Mouse (Mus musculus): ENCODE data around the gene Ankdd1b. TPM values are rescaled to one million over a fixed set of nuclear protein-coding genes. Genes with fewer than 3 reads are reported as not detected.

Gene Ankdd1b
- polyA plus RNA-seq, 1 experiment from 2014 or later, result 0.22 TPM

GRCm38 (mm10) chr13:96452621-96453020 is 18.4 kb downstream of the Ankdd1b start:
- no peak for ATAC-seq (replicated peaks; ENCODE audit: low FRiP score)
- Histone ChIP-seq H3K27ac (no peak overlapping the region), H3K9ac (no peak overlapping the region), H3K4me2 (no peak overlapping the region), H3K27me3 (no peaks in the 10 kb centered on the region), H3K9me3 (replicated peaks) (no peaks in the 10 kb centered on the region), H3K4me1 (no peaks in the 10 kb centered on the region), H3K36me3 (no peaks in the 10 kb centered on the region), H3K4me3 (replicated peaks) (no peak overlapping the region)
- 87% methylated on average over 3 of the region's 3 CpGs for WGBS

DNA sequence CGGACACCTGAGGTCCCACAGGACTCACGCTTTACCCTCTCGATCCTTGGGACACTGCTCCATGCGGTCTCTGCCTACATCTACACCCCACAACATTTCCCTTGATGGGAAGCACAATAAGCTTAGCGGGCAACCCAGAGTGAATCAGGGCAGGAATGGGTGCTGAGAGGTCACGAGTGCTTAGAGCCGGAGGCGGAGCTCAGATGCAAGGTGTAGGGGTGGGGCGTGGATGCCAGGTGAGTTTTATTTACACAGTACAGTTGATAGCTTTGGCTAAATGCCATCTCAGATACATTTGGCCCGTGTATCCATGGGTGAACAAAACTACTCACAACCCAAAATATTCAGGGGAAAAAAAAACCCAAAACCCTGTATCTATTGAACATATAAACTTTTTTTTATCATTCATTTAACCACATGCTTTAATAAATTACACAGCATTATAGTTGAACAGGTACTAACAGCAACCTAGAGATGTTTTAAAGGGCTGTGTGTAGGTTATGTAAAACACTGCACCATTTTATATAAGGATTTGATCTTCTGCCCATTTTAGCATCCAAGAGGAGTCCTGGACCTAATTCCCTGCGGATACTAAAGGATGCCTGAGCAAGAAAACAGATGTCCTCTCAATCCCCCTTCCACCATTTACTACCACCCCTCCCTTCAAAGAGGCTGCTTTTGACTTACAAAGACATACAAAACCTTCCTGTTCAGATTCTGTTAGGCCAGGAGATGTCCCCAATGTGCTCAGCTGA is 19.4 kb downstream of the Ankdd1b start:
- no peaks in the 10 kb centered on the region for H3K4me1 ChIP-seq
- H3K27me3 ChIP-seq, result no peaks in the 10 kb centered on the region
- no peak overlapping the region for H3K9ac ChIP-seq
- H3K4me2 ChIP-seq, result no peak overlapping the region
- WGBS, result 83% methylated on average over 11 of the region's 11 CpGs
- no peak overlapping the region for H3K4me3 ChIP-seq (replicated peaks)
- H3K36me3 ChIP-seq, result no peaks in the 10 kb centered on the region
- no peaks in the 10 kb centered on the region for H3K9me3 ChIP-seq (replicated peaks)
- no peak for ATAC-seq (replicated peaks; ENCODE audit: low FRiP score)
- H3K27ac ChIP-seq, result 0 out of 2 replicates have a peak overlapping the region, but pooled peaks have one; percentile 3

DNA sequence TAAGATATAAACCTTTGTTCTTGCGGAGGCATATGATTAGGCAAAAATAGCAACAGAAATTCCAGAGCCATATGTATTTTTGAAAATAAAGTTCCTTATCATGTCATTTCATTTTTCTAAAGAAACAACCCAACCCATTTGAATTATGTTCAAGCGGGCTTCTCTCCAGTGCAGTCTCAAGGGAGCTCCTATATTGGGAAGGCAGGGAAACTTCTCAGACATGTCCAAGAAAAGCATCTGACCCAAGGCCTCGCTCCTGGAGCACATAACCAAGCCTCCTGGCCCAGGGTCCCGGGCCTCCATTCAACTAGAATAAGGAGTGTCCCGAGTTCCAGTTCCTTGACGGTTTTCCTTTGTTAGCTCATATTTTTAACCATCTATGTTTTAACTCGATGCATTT is 20.1 kb downstream of the Ankdd1b start:
- no peaks in the 10 kb centered on the region for H3K9me3 ChIP-seq (replicated peaks)
- H3K4me3 ChIP-seq (replicated peaks), result no peak overlapping the region
- WGBS, result 72% methylated on average over 7 of the region's 7 CpGs
- no peaks in the 10 kb centered on the region for H3K27me3 ChIP-seq
- no peak overlapping the region for H3K27ac ChIP-seq
- H3K4me2 ChIP-seq, result no peak overlapping the region
- no peaks in the 10 kb centered on the region for H3K4me1 ChIP-seq
- no peak; the same call in 1 of the 2 replicates for ATAC-seq (replicated peaks; ENCODE audit: low FRiP score)
- no peaks in the 10 kb centered on the region for H3K36me3 ChIP-seq
- no peak overlapping the region for H3K9ac ChIP-seq

DNA sequence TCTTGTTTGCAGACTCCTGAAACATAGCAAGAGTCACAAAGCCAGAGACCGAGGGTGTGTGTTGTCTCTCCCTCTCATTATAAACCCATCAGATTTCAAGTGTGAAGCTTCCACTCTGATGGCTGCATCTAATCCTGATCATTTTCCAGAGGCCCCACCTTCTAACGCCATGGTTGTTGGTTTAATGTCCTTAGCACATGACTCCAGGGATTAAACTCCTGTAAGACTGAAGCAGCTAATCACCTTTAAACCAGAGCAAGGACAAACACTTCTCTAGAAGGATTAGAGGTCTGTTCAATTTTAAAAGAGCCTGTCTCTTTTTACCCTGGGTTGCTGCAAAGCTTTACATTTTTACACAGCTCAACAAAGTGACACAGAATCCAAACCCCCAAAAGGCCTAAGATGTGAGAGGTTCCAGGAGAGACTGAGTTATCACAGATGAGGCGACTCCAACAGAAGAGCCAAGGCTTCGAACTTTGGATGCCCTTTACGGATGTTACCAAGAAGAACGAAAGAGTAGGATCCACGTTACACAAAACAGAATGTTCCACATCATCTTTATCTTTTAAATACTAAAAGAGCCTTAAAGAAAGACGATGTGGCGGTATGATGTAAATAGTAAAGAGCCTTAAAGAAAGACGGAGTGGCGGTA is 20.7 kb downstream of the Ankdd1b start:
- H3K27me3 ChIP-seq, result no peaks in the 10 kb centered on the region
- H3K4me3 ChIP-seq (replicated peaks), result no peak overlapping the region
- H3K9me3 ChIP-seq (replicated peaks), result no peaks in the 10 kb centered on the region
- WGBS, result 79% methylated on average over 11 of the region's 11 CpGs
- H3K27ac ChIP-seq, result 0 out of 2 replicates have a peak overlapping the region, but pooled peaks have one; percentile 28
- no peaks in the 10 kb centered on the region for H3K36me3 ChIP-seq
- no peak overlapping the region for H3K9ac ChIP-seq
- no peaks in the 10 kb centered on the region for H3K4me1 ChIP-seq
- ATAC-seq (replicated peaks; ENCODE audit: low FRiP score), result no peak
- H3K4me2 ChIP-seq, result no peak overlapping the region

DNA sequence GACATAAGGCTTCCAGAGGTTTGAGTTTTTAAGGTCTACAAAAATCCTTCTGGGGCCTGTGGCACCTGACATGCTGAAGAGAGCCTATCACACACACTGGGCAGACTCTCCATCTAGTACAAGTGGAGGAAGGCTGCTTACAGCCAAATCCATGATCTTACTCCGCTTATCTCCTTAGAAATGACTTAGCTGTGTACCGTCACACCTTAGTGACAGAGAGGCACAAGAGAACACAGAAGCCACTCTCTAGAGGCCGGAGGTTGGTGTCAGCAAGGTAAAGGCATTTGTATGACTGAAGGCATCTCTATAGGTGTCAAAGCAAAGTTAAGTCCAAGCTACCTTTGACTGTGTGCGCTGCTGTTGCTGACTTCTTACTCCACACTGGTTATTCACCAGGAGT is 30.6 kb downstream of the Ankdd1b start:
- Histone ChIP-seq H3K4me2 (no peak overlapping the region), H3K27me3 (no peaks in the 10 kb centered on the region), H3K9me3 (replicated peaks) (no peaks in the 10 kb centered on the region), H3K9ac (no peak overlapping the region), H3K4me3 (replicated peaks) (no peak overlapping the region), H3K4me1 (peaks cover 8% of the 10 kb centered on the region), H3K36me3 (no peaks in the 10 kb centered on the region), H3K27ac (no peak overlapping the region)
- ATAC-seq (replicated peaks; ENCODE audit: low FRiP score), result no peak
- 92% methylated on average over 4 of the region's 4 CpGs for WGBS

GRCm38 (mm10) chr13:96436921-96437320 is 34.1 kb downstream of the Ankdd1b start:
- Histone ChIP-seq H3K9me3 (replicated peaks) (no peaks in the 10 kb centered on the region), H3K4me3 (replicated peaks) (no peak overlapping the region), H3K9ac (no peak overlapping the region), H3K27ac (no peak overlapping the region), H3K36me3 (no peaks in the 10 kb centered on the region), H3K4me1 (peaks cover 43% of the 10 kb centered on the region), H3K27me3 (no peaks in the 10 kb centered on the region), H3K4me2 (no peak overlapping the region)
- 91% methylated on average over 1 of the region's 1 CpGs for WGBS
- no peak for ATAC-seq (replicated peaks; ENCODE audit: low FRiP score)

DNA sequence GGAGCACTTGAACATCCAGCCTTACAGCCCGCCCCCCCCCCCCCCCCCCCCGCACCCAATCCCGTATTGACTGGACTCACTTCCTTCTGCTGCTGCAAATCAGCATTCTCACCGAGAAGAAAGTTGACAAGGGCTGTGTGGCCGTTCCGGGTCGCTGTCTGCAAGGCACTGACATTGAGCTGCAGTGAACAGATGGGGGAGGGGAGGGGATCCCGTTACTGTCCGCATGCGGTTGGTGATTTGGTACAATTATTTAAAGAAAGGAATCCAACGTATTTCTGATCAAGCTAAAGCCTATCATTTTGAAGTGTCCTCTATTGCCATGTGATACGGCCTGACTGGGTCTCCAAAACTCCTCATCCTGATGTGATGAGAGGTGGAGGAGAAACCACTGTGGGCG is 35.2 kb downstream of the Ankdd1b start:
- WGBS, result 18% methylated on average over 13 of the region's 13 CpGs
- Histone ChIP-seq H3K4me1 (peaks cover 44% of the 10 kb centered on the region), H3K27me3 (no peaks in the 10 kb centered on the region), H3K36me3 (no peaks in the 10 kb centered on the region), H3K9ac (no peak overlapping the region), H3K4me2 (peak overlapping the region; percentile 38), H3K9me3 (replicated peaks) (no peaks in the 10 kb centered on the region), H3K27ac (peak overlapping the region; percentile 1; the same call in 1 of the 2 replicates), H3K4me3 (replicated peaks) (no peak overlapping the region)
- no peak; the same call in 1 of the 2 replicates for ATAC-seq (replicated peaks; ENCODE audit: low FRiP score)

DNA sequence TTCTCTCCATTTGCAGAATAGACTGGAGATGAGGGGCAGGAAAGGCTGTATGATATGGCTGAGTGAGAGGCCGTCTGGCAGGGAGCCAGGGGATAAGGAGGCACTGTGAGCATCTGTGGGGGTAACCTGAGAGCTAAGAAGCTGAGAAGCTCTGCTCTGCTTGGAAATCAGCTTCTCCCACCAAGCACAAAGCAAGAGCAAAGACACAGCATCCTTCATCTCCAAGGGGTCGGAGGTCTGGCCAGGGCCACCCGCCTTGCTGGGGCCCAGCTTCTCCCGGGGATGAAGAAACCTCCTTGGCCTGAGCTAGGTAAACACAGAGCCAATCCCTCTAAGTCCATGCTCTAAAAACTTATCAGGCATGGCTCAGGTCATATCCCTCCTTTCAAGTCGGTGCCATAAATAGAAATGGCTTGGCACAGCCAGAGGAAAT is 36.1 kb downstream of the Ankdd1b start:
- peak overlapping the region; percentile 38 for H3K4me2 ChIP-seq
- no peaks in the 10 kb centered on the region for H3K27me3 ChIP-seq
- ATAC-seq (replicated peaks; ENCODE audit: low FRiP score), result peak; percentile 54; the same call in 1 of the 2 replicates
- no peak overlapping the region for H3K9ac ChIP-seq
- peak overlapping the region; percentile 74 for H3K27ac ChIP-seq
- H3K4me1 ChIP-seq, result peaks cover 44% of the 10 kb centered on the region
- H3K4me3 ChIP-seq (replicated peaks), result no peak overlapping the region
- no peaks in the 10 kb centered on the region for H3K36me3 ChIP-seq
- 25% methylated on average over 5 of the region's 5 CpGs for WGBS
- H3K9me3 ChIP-seq (replicated peaks), result no peaks in the 10 kb centered on the region

- H3K9ac ChIP-seq, result no peak overlapping the region
- H3K4me3 ChIP-seq (replicated peaks), result no peak overlapping the region
- H3K27ac ChIP-seq, result peak overlapping the region; percentile 78
- no peaks in the 10 kb centered on the region for H3K9me3 ChIP-seq (replicated peaks)
- H3K27me3 ChIP-seq, result no peaks in the 10 kb centered on the region
- WGBS, result 55% methylated on average over 11 of the region's 11 CpGs
- H3K36me3 ChIP-seq, result no peaks in the 10 kb centered on the region
- no peak; the same call in 1 of the 2 replicates for ATAC-seq (replicated peaks; ENCODE audit: low FRiP score)
- peaks cover 44% of the 10 kb centered on the region for H3K4me1 ChIP-seq
- H3K4me2 ChIP-seq, result no peak overlapping the region
Measured at GRCm38 (mm10) chr13:96433648-96434190, 37.3 kb downstream of the Ankdd1b start.

GRCm38 (mm10) chr13:96433041-96433440 is 38.0 kb downstream of the Ankdd1b start:
- Histone ChIP-seq H3K9ac (no peak overlapping the region), H3K4me1 (peaks cover 44% of the 10 kb centered on the region), H3K9me3 (replicated peaks) (no peaks in the 10 kb centered on the region), H3K27ac (peak overlapping the region; percentile 78; the same call in 1 of the 2 replicates), H3K27me3 (no peaks in the 10 kb centered on the region), H3K4me2 (no peak overlapping the region), H3K36me3 (no peaks in the 10 kb centered on the region), H3K4me3 (replicated peaks) (no peak overlapping the region)
- 74% methylated on average over 6 of the region's 6 CpGs for WGBS
- no peak for ATAC-seq (replicated peaks; ENCODE audit: low FRiP score)

DNA sequence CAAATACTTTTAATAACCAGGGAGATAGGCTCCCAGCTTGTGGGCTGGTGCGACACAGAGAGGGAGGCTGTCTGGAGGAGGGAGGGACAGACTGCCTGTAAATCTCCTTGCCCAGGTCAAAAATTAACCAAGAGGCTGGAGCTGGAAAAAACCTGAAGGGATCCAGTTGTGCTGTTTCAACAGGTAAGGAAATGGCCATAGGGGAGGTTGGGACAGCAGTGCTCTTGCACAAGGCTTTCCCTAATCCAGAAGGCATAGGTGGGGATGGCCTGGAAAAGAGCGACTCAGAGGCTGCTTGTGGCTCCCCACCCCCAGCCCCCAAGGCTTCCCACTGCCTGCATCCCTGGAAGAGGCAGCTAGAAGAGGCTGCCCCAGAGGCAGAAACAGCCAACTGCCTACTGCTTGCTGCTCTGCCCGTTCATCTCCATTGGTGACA is 38.6 kb downstream of the Ankdd1b start:
- Histone ChIP-seq H3K4me2 (no peak overlapping the region), H3K9me3 (replicated peaks) (no peaks in the 10 kb centered on the region), H3K27me3 (no peaks in the 10 kb centered on the region), H3K4me1 (peaks cover 44% of the 10 kb centered on the region), H3K4me3 (replicated peaks) (no peak overlapping the region), H3K36me3 (no peaks in the 10 kb centered on the region), H3K27ac (peak overlapping the region; percentile 78), H3K9ac (no peak overlapping the region)
- WGBS, result 37% methylated on average over 3 of the region's 3 CpGs
- ATAC-seq (replicated peaks; ENCODE audit: low FRiP score), result peak; percentile 69

DNA sequence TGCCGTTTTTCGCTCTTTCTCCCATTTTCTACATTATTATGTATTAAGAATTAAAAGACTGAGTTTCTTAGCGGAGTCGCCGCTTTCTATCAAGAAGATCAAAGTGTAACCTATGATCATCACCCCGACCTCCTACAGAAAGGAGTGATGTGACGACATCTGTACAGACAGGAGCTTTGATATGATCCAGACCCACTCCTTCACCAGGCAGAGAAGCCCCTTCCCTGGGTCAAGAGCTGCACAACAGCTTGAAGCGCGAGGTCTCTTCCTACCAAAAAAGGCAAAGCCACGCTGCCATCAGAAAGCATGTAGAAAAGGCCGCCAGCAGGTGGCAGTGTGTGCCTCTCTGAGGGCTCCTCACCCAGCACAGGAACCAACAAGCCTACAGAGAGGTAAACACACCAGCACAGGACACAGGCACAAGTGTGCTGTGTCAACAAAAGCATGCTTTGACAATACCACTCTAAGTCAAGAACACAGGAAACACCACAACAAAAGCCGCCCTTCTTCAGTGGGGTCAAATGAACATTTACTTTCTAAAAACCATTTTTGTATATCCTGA is 39.3 kb downstream of the Ankdd1b start:
- peak; percentile 79 for ATAC-seq (replicated peaks; ENCODE audit: low FRiP score)
- Histone ChIP-seq H3K36me3 (no peaks in the 10 kb centered on the region), H3K9ac (no peak overlapping the region), H3K27me3 (no peaks in the 10 kb centered on the region), H3K27ac (no peak overlapping the region; the same call in 1 of the 2 replicates), H3K4me2 (no peak overlapping the region), H3K9me3 (replicated peaks) (no peaks in the 10 kb centered on the region), H3K4me3 (replicated peaks) (no peak overlapping the region), H3K4me1 (peaks cover 44% of the 10 kb centered on the region)
- 38% methylated on average over 12 of the region's 12 CpGs for whole genome bisulfite sequencing

Data from kidney, embryonic 15.5 days (tissue).